Mouse (Mus musculus) liver, embryonic 15.5 days (tissue): ENCODE measurements around the gene Sult6b2. TPM values are rescaled to one million over a fixed set of nuclear protein-coding genes. Genes with fewer than 3 reads are reported as not detected.

ENCODE experiments used
- ATAC-seq: fragments of 200-750 bp; cut with Nextera tagmentation; 2 replicates; pipeline ENCODE4 v1.8.0; 2017; ENCODE audit warnings: moderate number of reproducible peaks, mild to moderate bottlenecking, moderate library complexity; ENCODE audit not compliant: insufficient read depth
- H3K27ac ChIP-seq: fragments of 300-500 bp; sonication (generic); replicated peaks from 2 replicates; pipeline ENCODE4 v1.5.1; 2015; ENCODE audit warnings: mild to moderate bottlenecking, inconsistent platforms
- H3K27me3 ChIP-seq: fragments of 300-500 bp; sonication (generic); 2 replicates; pipeline ENCODE4 v1.6.1; 2015; ENCODE audit warnings: mild to moderate bottlenecking, inconsistent platforms
- H3K36me3 ChIP-seq: fragments of 300-500 bp; sonication (generic); replicated peaks from 2 replicates; pipeline ENCODE4 v1.6.1; 2015; ENCODE audit warnings: moderate library complexity, mild to moderate bottlenecking, inconsistent platforms
- H3K4me1 ChIP-seq: fragments of 300-500 bp; sonication (generic); replicated peaks from 2 replicates; pipeline ENCODE4 v1.6.1; 2015; ENCODE audit warnings: inconsistent platforms
- H3K4me2 ChIP-seq: fragments of 300-500 bp; sonication (generic); 2 replicates; pipeline ENCODE4 v1.6.1; 2015; ENCODE audit warnings: moderate library complexity, mild to moderate bottlenecking, inconsistent platforms
- H3K4me3 ChIP-seq: fragments of 300-500 bp; sonication (generic); replicated peaks from 2 replicates; pipeline ENCODE4 v1.5.1; 2015; ENCODE audit warnings: mild to moderate bottlenecking, inconsistent platforms
- H3K9ac ChIP-seq: fragments of 300-500 bp; sonication (generic); 2 replicates; pipeline ENCODE4 v1.6.1; 2015; ENCODE audit warnings: moderate library complexity, mild to moderate bottlenecking, inconsistent platforms
- H3K9me3 ChIP-seq: fragments of 300-500 bp; sonication (generic); replicated peaks from 2 replicates; pipeline ENCODE4 v1.6.1; 2016; ENCODE audit warnings: inconsistent platforms
- WGBS: fragments of 180-500 bp; shearing (Covaris S2); methylation state at CpG from one replicate; pipeline ENCODE4 v1.1.7; 2015; ENCODE audit warnings: mixed read lengths; ENCODE audit not compliant: insufficient replicate concordance; 5-methylcytosine and 5-hydroxymethylcytosine counted together
- polyA plus RNA-seq: library from polyadenylated mRNA; unstranded; fragments of >200 nt; fragmentation: Nextera tagmentation; extraction: Ambion mirVana; gene quantifications from 2 replicates; pipeline ENCODE4 v1.2.1, GENCODE M21; 2015

The Sult6b2 gene
- polyA plus RNA-seq, 1 experiment from 2014 or later, result 0.03 TPM

- Histone ChIP-seq H3K9me3 (no peaks in the 10 kb centered on the region), H3K27ac (no peak overlapping the region), H3K4me2 (no peak overlapping the region), H3K27me3 (no peaks in the 10 kb centered on the region), H3K4me1 (no peaks in the 10 kb centered on the region), H3K9ac (no peak overlapping the region), H3K36me3 (no peaks in the 10 kb centered on the region), H3K4me3 (no peak overlapping the region)
- WGBS, result 66% methylated on average over 7 of the region's 7 CpGs
- ATAC-seq, result no peak
These were observed 10.8 kb downstream of the Sult6b2 start for GRCm38 (mm10) chr6:142793468-142793867.

- Histone ChIP-seq H3K27me3 (no peaks in the 10 kb centered on the region), H3K27ac (no peak overlapping the region), H3K9me3 (no peaks in the 10 kb centered on the region), H3K36me3 (no peaks in the 10 kb centered on the region), H3K4me3 (no peak overlapping the region), H3K4me2 (no peak overlapping the region), H3K4me1 (no peaks in the 10 kb centered on the region), H3K9ac (no peak overlapping the region)
- ATAC-seq, result no peak
- WGBS, result 18% methylated on average over 13 of the region's 13 CpGs
These were observed 11.9 kb downstream of the Sult6b2 start for GRCm38 (mm10) chr6:142792241-142792968.

GRCm38 (mm10) chr6:142789736-142790135 lies 14.6 kb downstream of the Sult6b2 start:
- no peak for ATAC-seq
- Histone ChIP-seq H3K4me3 (no peak overlapping the region), H3K27ac (no peak overlapping the region), H3K27me3 (no peaks in the 10 kb centered on the region), H3K9ac (no peak overlapping the region), H3K9me3 (no peaks in the 10 kb centered on the region), H3K36me3 (no peaks in the 10 kb centered on the region), H3K4me1 (no peaks in the 10 kb centered on the region), H3K4me2 (no peak overlapping the region)
- WGBS, result 76% methylated on average over 10 of the region's 10 CpGs

GRCm38 (mm10) chr6:142788042-142788987 lies 16.0 kb downstream of the Sult6b2 start:
- no peaks in the 10 kb centered on the region for H3K9me3 ChIP-seq
- no peak for ATAC-seq
- H3K9ac ChIP-seq, result no peak overlapping the region
- WGBS, result 55% methylated on average over 18 of the region's 18 CpGs
- no peaks in the 10 kb centered on the region for H3K4me1 ChIP-seq
- H3K36me3 ChIP-seq, result no peaks in the 10 kb centered on the region
- H3K27me3 ChIP-seq, result no peaks in the 10 kb centered on the region
- no peak overlapping the region for H3K27ac ChIP-seq
- no peak overlapping the region for H3K4me3 ChIP-seq
- no peak overlapping the region for H3K4me2 ChIP-seq

GRCm38 (mm10) chr6:142786106-142786505 lies 18.2 kb downstream of the Sult6b2 start:
- H3K9me3 ChIP-seq, result no peaks in the 10 kb centered on the region
- WGBS, result 79% methylated on average over 21 of the region's 21 CpGs
- H3K4me3 ChIP-seq, result no peak overlapping the region
- ATAC-seq, result no peak
- no peak overlapping the region for H3K9ac ChIP-seq
- no peaks in the 10 kb centered on the region for H3K36me3 ChIP-seq
- H3K4me2 ChIP-seq, result no peak overlapping the region
- H3K27ac ChIP-seq, result no peak overlapping the region
- no peaks in the 10 kb centered on the region for H3K27me3 ChIP-seq
- no peaks in the 10 kb centered on the region for H3K4me1 ChIP-seq

- no peaks in the 10 kb centered on the region for H3K36me3 ChIP-seq
- ATAC-seq, result no peak
- H3K9ac ChIP-seq, result no peak overlapping the region
- H3K27me3 ChIP-seq, result no peaks in the 10 kb centered on the region
- no peak overlapping the region for H3K27ac ChIP-seq
- no peaks in the 10 kb centered on the region for H3K9me3 ChIP-seq
- no peak overlapping the region for H3K4me3 ChIP-seq
- H3K4me2 ChIP-seq, result no peak overlapping the region
- no peaks in the 10 kb centered on the region for H3K4me1 ChIP-seq
- WGBS, result 16% methylated on average over 4 of the region's 4 CpGs
These were observed 19.0 kb downstream of the Sult6b2 start for GRCm38 (mm10) chr6:142785343-142785742.

GRCm38 (mm10) chr6:142781286-142781685 lies 23.0 kb downstream of the Sult6b2 start:
- H3K36me3 ChIP-seq, result peaks cover 15% of the 10 kb centered on the region
- ATAC-seq, result no peak
- H3K4me2 ChIP-seq, result no peak overlapping the region
- H3K27ac ChIP-seq, result no peak overlapping the region
- H3K27me3 ChIP-seq, result no peaks in the 10 kb centered on the region
- no peaks in the 10 kb centered on the region for H3K9me3 ChIP-seq
- H3K4me1 ChIP-seq, result peaks cover 9% of the 10 kb centered on the region
- H3K9ac ChIP-seq, result no peak overlapping the region
- WGBS, result 82% methylated on average over 7 of the region's 7 CpGs
- no peak overlapping the region for H3K4me3 ChIP-seq

- 66% methylated on average over 4 of the region's 4 CpGs for WGBS
- Histone ChIP-seq H3K4me1 (peaks cover 12% of the 10 kb centered on the region), H3K4me3 (no peak overlapping the region), H3K36me3 (peaks cover 22% of the 10 kb centered on the region), H3K27ac (no peak overlapping the region), H3K9me3 (no peaks in the 10 kb centered on the region), H3K27me3 (no peaks in the 10 kb centered on the region), H3K9ac (no peak overlapping the region), H3K4me2 (no peak overlapping the region)
- no peak for ATAC-seq
These were observed 23.7 kb downstream of the Sult6b2 start for GRCm38 (mm10) chr6:142780574-142781033.

- no peaks in the 10 kb centered on the region for H3K27me3 ChIP-seq
- no peak overlapping the region for H3K27ac ChIP-seq
- no peak overlapping the region for H3K4me2 ChIP-seq
- 46% methylated on average over 14 of the region's 14 CpGs for WGBS
- H3K36me3 ChIP-seq, result peaks cover 28% of the 10 kb centered on the region
- ATAC-seq, result no peak
- no peaks in the 10 kb centered on the region for H3K9me3 ChIP-seq
- no peak overlapping the region for H3K4me3 ChIP-seq
- peaks cover 12% of the 10 kb centered on the region for H3K4me1 ChIP-seq
- no peak overlapping the region for H3K9ac ChIP-seq
These were observed 24.3 kb downstream of the Sult6b2 start for GRCm38 (mm10) chr6:142779812-142780573.

GRCm38 (mm10) chr6:142779045-142779811 lies 25.1 kb downstream of the Sult6b2 start:
- H3K4me3 ChIP-seq, result no peak overlapping the region
- no peak for ATAC-seq

More at GRCm38 (mm10) chr6:142779045-142779811, 25.1 kb downstream of the Sult6b2 start:
- no peak overlapping the region for H3K27ac ChIP-seq
- no peak overlapping the region for H3K4me2 ChIP-seq
- peaks cover 12% of the 10 kb centered on the region for H3K4me1 ChIP-seq
- no peaks in the 10 kb centered on the region for H3K27me3 ChIP-seq
- peaks cover 35% of the 10 kb centered on the region for H3K36me3 ChIP-seq
- 45% methylated on average over 11 of the region's 11 CpGs for WGBS
- no peak overlapping the region for H3K9ac ChIP-seq
- no peaks in the 10 kb centered on the region for H3K9me3 ChIP-seq
